Mouse (Mus musculus) lung, adult 2 months (tissue): ENCODE data around the gene Mog. TPM values are rescaled to one million over a fixed set of nuclear protein-coding genes. Genes with fewer than 3 reads are reported as not detected.
A peak's percentile ranks its signal among the peaks of the same experiment; 100 is the strongest.

ENCODE experiments used
- DNase-seq: peaks from one replicate; pipeline ENCODE4 v3.0.0; 2022
- H3K4me1 ChIP-seq: fragments of 200-500 bp; 2 replicates; pipeline ENCODE4 v1.6.1; 2011; ENCODE audit warnings: low read length; ENCODE audit not compliant: control insufficient read depth, insufficient read depth
- H3K4me3 ChIP-seq: fragments of 200-500 bp; replicated peaks from 2 replicates; pipeline ENCODE3; 2011; ENCODE audit warnings: low read depth, mild to moderate bottlenecking, control low read depth, low read length; ENCODE audit errors: extremely low read depth
- CTCF ChIP-seq: fragments of 200-500 bp; IDR thresholded peaks from 2 replicates; pipeline ENCODE4 v1.5.1; 2011; ENCODE audit warnings: mild to moderate bottlenecking, low read length, control low read depth; ENCODE audit not compliant: insufficient read depth
- POLR2A ChIP-seq: fragments of 200-500 bp; IDR thresholded peaks from 2 replicates; pipeline ENCODE4 v1.6.1; 2011; ENCODE audit warnings: low read depth, mild to moderate bottlenecking, control low read depth, low read length, borderline replicate concordance; ENCODE audit errors: extremely low read depth
- WGBS: fragments of 180-500 bp; shearing (Covaris S2); methylation state at CpG from one replicate; pipeline ENCODE4 v1.1.7; 2018; 5-methylcytosine and 5-hydroxymethylcytosine counted together
- polyA plus RNA-seq: library from polyadenylated mRNA; depleted of rRNA; stranded (reverse); fragments of >200 nt; gene quantifications from 2 replicates; pipeline ENCODE4 v1.2.3, GENCODE M21; 2012; rRNA removed

The Mog gene
- polyA plus RNA-seq, 1 experiment: not detected

DNA sequence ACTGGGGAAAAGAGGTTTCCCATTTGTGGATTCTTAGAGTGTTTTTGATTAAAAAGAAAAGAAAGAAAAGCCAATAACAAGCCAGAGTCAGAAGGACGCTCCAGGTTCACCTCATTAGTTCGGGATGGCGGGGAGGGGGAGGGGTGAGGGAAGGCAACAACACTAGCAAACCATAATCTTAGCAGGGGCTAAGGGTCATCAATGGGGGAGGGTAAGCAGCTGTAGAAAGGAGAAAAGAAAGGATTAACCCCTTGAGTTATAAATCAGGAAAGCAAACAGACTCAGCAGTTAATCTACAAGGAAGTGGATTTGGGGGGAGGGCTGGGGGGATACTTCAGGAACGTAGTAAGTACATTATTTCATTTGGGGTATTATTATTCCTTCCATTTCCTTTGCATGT is 41.4 kb downstream of the Mog start:
- H3K4me1 ChIP-seq: peaks cover 3% of the 10 kb centered on the region
- DNase-seq: no peak
- TF ChIP-seq CTCF: no peak
- TF ChIP-seq POLR2A: no peak
- 25% methylated on average over 4 of the region's 4 CpGs for WGBS
- no peak overlapping the region for H3K4me3 ChIP-seq

DNA sequence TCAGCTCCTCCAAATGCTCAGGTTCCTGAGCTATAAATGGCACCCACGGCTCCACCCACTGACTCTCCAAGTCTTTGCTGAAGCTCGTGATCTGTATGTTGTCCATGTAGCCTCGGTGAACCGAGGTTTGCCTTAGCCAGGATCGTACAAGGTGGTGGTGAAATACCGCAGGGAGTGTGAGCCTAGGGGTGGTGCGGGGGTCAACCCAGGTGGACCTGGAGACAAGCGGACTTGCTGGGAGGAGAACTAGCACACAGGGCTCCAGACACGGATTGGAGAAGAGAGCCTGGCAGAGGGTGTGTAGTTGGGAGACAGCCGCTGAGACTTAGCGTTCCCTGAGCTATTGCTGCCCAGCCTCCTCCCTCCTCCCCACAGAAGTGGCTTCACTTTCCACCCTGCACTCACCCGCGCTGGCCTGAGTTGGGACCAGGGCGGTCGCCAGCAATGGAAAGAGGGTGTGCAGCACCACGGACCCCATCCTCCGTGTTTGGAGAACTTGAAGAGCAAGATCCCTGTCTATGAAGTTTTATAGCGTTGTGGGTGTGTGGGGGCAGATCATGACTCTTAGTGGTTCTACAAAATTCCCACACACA is 41.9 kb downstream of the Mog start, which contains the start of gene 2410137M14Rik:
TSS of gene 2410137M14Rik (minus strand) at position 17 of the 593 bp plus-strand sequence.
- Histone ChIP-seq H3K4me1 (peaks cover 3% of the 10 kb centered on the region), H3K4me3 (no peak within 1 kb of the TSS)
- no peak for TF ChIP-seq CTCF
- no peak for TF ChIP-seq POLR2A
- DNase-seq: peak; percentile 27
- 14% methylated on average over 18 of the region's 18 CpGs for WGBS

DNA sequence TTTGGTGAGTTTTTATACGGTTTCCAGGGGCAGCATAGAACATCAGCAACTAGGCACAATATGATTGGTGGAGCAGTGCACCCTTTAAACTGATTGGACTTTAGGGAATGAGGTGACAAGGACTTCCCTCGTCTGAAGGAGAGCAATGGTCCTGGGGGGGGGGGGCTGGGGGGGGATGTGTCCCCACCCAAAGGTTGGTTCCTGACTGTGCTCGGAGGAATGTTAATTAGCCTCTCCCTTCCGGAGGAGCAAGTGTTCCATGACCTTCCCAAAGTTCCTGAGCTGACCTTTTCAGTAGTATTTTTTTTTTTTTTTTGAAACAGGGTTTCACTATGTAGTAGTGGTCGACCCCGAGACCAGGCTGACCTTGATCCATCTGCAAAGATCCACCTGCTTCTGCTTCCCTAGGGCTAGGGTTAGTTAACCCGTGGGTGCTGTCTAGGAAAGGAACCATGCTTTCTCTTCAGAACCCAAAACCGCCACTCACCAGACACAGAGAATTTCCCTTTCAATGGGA is 49.9 kb downstream of the Mog start:
- TF ChIP-seq CTCF: no peak
- no peak for TF ChIP-seq POLR2A
- H3K4me1 ChIP-seq: no peaks in the 10 kb centered on the region
- DNase-seq: no peak
- WGBS: 65% methylated on average over 8 of the region's 8 CpGs
- no peak overlapping the region for H3K4me3 ChIP-seq

DNA sequence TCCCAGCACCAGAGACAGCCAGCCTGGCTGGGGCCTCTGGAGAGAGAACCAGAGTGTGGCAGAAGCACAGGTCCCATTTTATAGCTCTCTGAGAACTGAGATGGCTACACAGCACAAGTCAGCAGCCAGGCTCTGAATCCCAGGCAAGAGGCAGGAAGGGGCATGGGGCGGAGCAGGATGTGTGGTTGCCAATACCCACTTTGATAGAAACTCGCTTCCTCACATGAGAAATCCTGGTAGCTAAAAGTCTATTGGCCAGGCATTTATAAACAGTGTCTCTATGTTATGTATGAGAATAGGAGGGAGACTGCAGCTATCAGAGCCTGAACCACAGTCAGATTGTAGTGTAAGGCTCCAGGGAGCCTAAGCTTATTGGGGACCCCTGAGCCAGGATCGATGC is 50.4 kb downstream of the Mog start:
- no peaks in the 10 kb centered on the region for H3K4me1 ChIP-seq
- 53% methylated on average over 3 of the region's 3 CpGs for WGBS
- no peak overlapping the region for H3K4me3 ChIP-seq
- no peak for DNase-seq
- TF ChIP-seq CTCF (no peak), POLR2A (no peak)

DNA sequence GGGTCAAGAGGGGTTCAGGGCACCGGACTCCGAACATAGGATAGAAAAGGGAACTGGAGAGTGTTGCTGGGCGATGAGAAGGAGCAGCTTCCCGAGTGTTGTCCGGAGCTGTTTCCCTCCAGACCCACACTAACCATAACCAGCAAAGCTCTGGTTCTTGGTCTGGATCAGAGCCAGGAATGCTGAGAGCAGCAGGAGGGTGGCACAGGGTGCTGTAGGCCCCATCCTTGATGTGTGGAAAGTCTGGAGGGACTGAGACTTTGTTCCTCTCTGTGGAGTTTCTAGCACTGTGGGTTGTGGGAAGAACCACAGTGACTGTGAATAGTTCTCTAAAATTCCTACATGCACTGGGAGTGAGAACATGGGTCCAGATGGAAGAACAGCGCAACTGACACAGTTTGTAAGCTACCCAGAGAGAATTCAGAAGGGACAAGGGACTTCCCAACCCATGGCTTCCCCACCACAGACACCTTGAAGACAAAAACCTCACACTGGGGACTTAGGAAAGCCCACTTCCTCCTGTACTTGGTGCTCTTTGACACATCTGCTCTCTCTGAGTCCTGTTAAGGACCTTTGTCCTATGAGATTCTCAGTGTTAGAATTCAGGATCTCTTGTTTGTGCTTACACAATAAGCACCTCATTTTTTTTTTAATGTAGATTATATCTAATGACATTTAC is 51.9 kb downstream of the Mog start:
- TF ChIP-seq POLR2A (no peak), CTCF (no peak)
- no peaks in the 10 kb centered on the region for H3K4me1 ChIP-seq
- H3K4me3 ChIP-seq: no peak overlapping the region
- DNase-seq: no peak
- WGBS: 71% methylated on average over 6 of the region's 6 CpGs

DNA sequence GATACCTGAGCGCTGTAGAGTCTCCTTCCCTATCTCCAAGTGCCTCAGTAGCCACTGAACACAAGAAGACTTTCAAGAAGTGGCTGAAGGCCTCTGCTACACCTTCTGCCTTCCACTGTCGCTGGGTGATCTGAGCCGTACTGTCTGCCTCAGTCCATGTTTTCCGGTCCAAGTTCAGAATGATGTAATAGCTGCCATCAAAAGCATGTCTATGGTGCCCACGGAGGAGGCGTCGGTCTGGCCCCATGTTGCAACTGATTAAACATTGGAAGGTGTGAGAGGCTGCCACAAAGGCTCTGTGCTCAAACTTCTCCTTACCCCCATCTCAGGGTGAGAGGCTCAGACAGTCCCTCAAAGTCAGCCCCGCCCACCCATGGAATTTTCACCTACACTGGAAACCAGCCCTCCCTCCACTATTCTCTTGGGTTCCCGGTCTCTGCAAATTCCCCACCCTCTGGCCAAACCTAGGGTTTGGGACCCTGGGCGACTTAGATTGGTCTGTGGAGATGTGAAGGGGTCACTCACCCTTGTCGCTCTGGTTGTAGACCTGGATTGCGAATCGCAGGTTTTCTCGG is 52.8 kb downstream of the Mog start:
- TF ChIP-seq POLR2A (no peak), CTCF (no peak)
- Histone ChIP-seq H3K4me3 (no peak overlapping the region), H3K4me1 (no peaks in the 10 kb centered on the region)
- 66% methylated on average over 14 of the region's 14 CpGs for WGBS
- DNase-seq: no peak

DNA sequence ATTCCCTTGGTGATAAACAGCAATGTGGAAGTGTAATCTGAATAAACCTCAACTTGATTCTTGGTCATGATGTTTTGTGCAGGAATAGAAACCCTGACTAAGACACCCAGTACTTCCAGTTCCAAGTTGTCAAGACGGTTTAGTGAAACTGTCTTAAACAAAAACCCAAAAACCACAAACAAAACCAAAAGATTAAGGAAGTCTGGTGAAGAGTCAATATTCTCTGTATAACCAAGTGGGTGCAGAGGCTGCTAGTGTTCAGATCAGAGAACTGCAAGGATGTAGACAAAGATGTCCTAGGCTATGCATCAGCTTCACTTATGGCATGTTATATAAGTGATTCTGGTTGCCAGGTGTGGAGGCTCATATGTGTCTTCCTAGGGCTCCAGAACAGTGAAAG is 56.3 kb downstream of the Mog start:
- no peak overlapping the region for H3K4me3 ChIP-seq
- TF ChIP-seq CTCF: no peak
- 73% methylated on average over 1 of the region's 1 CpGs for WGBS

DNA sequence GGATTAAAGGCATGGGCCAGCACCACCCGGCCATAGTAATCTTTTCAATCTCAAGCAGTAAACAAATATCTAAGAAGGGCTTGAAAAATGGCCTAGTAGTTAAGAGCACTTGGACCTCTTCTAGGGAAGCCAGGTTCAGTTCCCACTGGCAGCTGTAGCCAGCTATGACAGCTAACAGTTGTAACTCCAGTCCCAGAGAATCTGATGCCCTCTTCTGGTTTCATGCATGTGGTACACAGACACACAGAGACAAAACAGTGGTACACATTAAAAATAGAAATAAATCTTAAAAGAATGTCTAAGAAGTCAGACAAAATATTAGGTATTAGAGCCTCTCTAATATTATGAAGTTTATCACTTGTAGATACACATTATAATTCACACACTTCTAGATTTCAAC is 62.1 kb downstream of the Mog start:
- WGBS: 54% methylated on average over 1 of the region's 1 CpGs
- no peak overlapping the region for H3K4me3 ChIP-seq
- peaks cover 6% of the 10 kb centered on the region for H3K4me1 ChIP-seq
- TF ChIP-seq POLR2A (no peak), CTCF (no peak)
- DNase-seq: no peak

More for the DNA sequence above, 56.3 kb downstream of the Mog start:
- no peak for DNase-seq
- H3K4me1 ChIP-seq: no peaks in the 10 kb centered on the region

Other genes starting within 250 kb of the Mog start
- not detected in 2 replicates for gene H2-M10.6, start 211.2 kb downstream of the Mog start, polyA plus RNA-seq
- gene Trim26, start 186.3 kb downstream of the Mog start, polyA plus RNA-seq: 34.5 and 48.7 TPM in 2 replicates
- 0.14 and 0.30 TPM in 2 replicates for gene Trim15, start 156.2 kb downstream of the Mog start, polyA plus RNA-seq
- gene Trim10, start 153.8 kb downstream of the Mog start, polyA plus RNA-seq: 0.07 and 0.25 TPM in 2 replicates
- gene Trim40, start 133.3 kb downstream of the Mog start, polyA plus RNA-seq: 0.17 TPM in 2 replicates
- gene Trim31, start 125.3 kb downstream of the Mog start, polyA plus RNA-seq: 0.10 TPM in 1 of 2 replicates, not detected in the other
- 34.4 and 42.1 TPM in 2 replicates for gene Rnf39, start 80.5 kb downstream of the Mog start, polyA plus RNA-seq
- 42.8 and 58.3 TPM in 2 replicates for gene Ppp1r11, start 71.7 kb downstream of the Mog start, polyA plus RNA-seq
- 23.8 and 30.3 TPM in 2 replicates for gene Znrd1, start 64.8 kb downstream of the Mog start, polyA plus RNA-seq
- gene Znrd1as, start 64.8 kb downstream of the Mog start, polyA plus RNA-seq: 1.1 and 1.4 TPM in 2 replicates
- 0.14 and 0.18 TPM in 2 replicates for gene 2410137M14Rik, start 42.2 kb downstream of the Mog start, polyA plus RNA-seq
- gene H2-M5, start 33.9 kb downstream of the Mog start, polyA plus RNA-seq: 0.58 and 1.2 TPM in 2 replicates
- 12.8 and 21.6 TPM in 2 replicates for gene Zfp57, start 22.2 kb downstream of the Mog start, polyA plus RNA-seq
- gene Gabbr1, start 22.6 kb upstream of the Mog start, polyA plus RNA-seq: 38.0 and 46.1 TPM in 2 replicates
- gene Olfr90, start 65.1 kb upstream of the Mog start, polyA plus RNA-seq: not detected in 2 replicates
- gene Olfr91, start 74.9 kb upstream of the Mog start, polyA plus RNA-seq: not detected in 2 replicates
- gene Olfr92, start 96.7 kb upstream of the Mog start, polyA plus RNA-seq: not detected in 2 replicates
- not detected in 2 replicates for gene Olfr93, start 138.1 kb upstream of the Mog start, polyA plus RNA-seq
- gene Ubd, start 170.5 kb upstream of the Mog start, polyA plus RNA-seq: not detected in 2 replicates
- not detected in 2 replicates for gene Olfr94, start 177.6 kb upstream of the Mog start, polyA plus RNA-seq
- not detected in 2 replicates for gene Olfr95, start 189.7 kb upstream of the Mog start, polyA plus RNA-seq
- not detected in 2 replicates for gene Olfr96, start 196.7 kb upstream of the Mog start, polyA plus RNA-seq
- not detected in 2 replicates for gene Olfr97, start 213.9 kb upstream of the Mog start, polyA plus RNA-seq
- not detected in 2 replicates for gene Olfr98, start 240.4 kb upstream of the Mog start, polyA plus RNA-seq
- 14.5 and 14.6 TPM in 2 replicates for gene H2-M3, start 246.8 kb upstream of the Mog start, polyA plus RNA-seq